Mouse (Mus musculus) CH12.LX (cell line): Measurements from ENCODE around the gene Bard1. TPM values are rescaled to one million over a fixed set of nuclear protein-coding genes. Genes with fewer than 3 reads are reported as not detected.

Experiments used
- DNase-seq: peaks from one replicate; pipeline ENCODE4 v3.0.0-alpha.2; 2013; ENCODE audit errors: extremely low read depth
- H3K27ac ChIP-seq: 2 replicates; pipeline ENCODE4 v1.5.1; 2012; ENCODE audit warnings: low read depth, mild to moderate bottlenecking, control low read depth, moderate library complexity; ENCODE audit not compliant: insufficient read depth
- H3K27me3 ChIP-seq: replicated peaks from 2 replicates; pipeline ENCODE3; 2012; ENCODE audit warnings: inconsistent platforms
- H3K36me3 ChIP-seq, 2 experiments: replicated peaks in 1 of 2; 2 replicates each; pipeline versions ENCODE3 to v1.6.1; 2012; ENCODE audit warnings: inconsistent platforms in 1 of 2, low read length in 1 of 2, mild to moderate bottlenecking in 1 of 2, mixed read lengths in 1 of 2, moderate library complexity in 1 of 2; ENCODE audit not compliant: control insufficient read depth in 1 of 2, insufficient read depth in 1 of 2
- H3K4me1 ChIP-seq, 2 experiments: 2 replicates each; pipeline ENCODE4 v1.6.1; 2012; ENCODE audit warnings: inconsistent platforms in 1 of 2, moderate library complexity in 1 of 2; ENCODE audit not compliant: insufficient read depth in 2 of 2, control insufficient read depth in 1 of 2
- H3K4me2 ChIP-seq: 2 replicates; pipeline ENCODE4 v1.6.1; 2012; ENCODE audit warnings: low read depth, mild to moderate bottlenecking, control low read depth; ENCODE audit not compliant: poor library complexity, insufficient read depth, severe bottlenecking
- H3K4me3 ChIP-seq, 3 experiments: fragments of 150-350 bp in 1 of 3; sonication (generic) in 1 of 3; replicated peaks in 1 of 3; 2 replicates each; pipeline versions ENCODE3 to v1.5.1; 2011 to 2012; ENCODE audit warnings: low read depth in 2 of 3, low read length in 2 of 3, mild to moderate bottlenecking in 2 of 3, moderate library complexity in 2 of 3, control low read depth in 1 of 3, improper control_type of control experiment in 1 of 3, inconsistent platforms in 1 of 3, mixed read lengths in 1 of 3; ENCODE audit not compliant: poor library complexity in 1 of 3
- H3K79me2 ChIP-seq: replicated peaks from 2 replicates; pipeline ENCODE4 v1.6.1; 2012; ENCODE audit warnings: mild to moderate bottlenecking, moderate library complexity; ENCODE audit not compliant: control insufficient read depth, poor library complexity, insufficient read depth, severe bottlenecking; ENCODE audit errors: extremely low read depth
- H3K9ac ChIP-seq: 2 replicates; pipeline ENCODE4 v1.6.1; 2012; ENCODE audit warnings: low read depth, mild to moderate bottlenecking, control low read depth, moderate library complexity; ENCODE audit not compliant: insufficient read depth
- H3K9me3 ChIP-seq: replicated peaks from 2 replicates; pipeline ENCODE3; 2012; ENCODE audit warnings: low read length, inconsistent platforms, mixed read lengths
- CHD1 ChIP-seq: IDR thresholded peaks from 2 replicates; pipeline ENCODE4 v1.6.1; 2012; ENCODE audit warnings: low read depth, low read length, improper control_type of control experiment, inconsistent platforms
- E2F4 ChIP-seq: IDR thresholded peaks from 2 replicates; pipeline ENCODE4 v1.6.1; 2011; ENCODE audit warnings: low read depth, low read length, improper control_type of control experiment; ENCODE audit not compliant: insufficient replicate concordance
- EP300 ChIP-seq: IDR thresholded peaks from 2 replicates; pipeline ENCODE4 v1.6.1; 2011; ENCODE audit warnings: low read length, improper control_type of control experiment
- HCFC1 ChIP-seq: IDR thresholded peaks from 2 replicates; pipeline ENCODE4 v1.6.1; 2012; ENCODE audit warnings: low read depth, mild to moderate bottlenecking, inconsistent platforms, low read length, improper control_type of control experiment
- JUN ChIP-seq: IDR thresholded peaks from 2 replicates; pipeline ENCODE4 v1.6.1; 2011; ENCODE audit warnings: low read depth, mild to moderate bottlenecking, low read length, improper control_type of control experiment, moderate library complexity; ENCODE audit not compliant: insufficient read depth
- JUND ChIP-seq: conservative IDR thresholded peaks from 2 replicates; pipeline ENCODE4 v1.6.1; 2011; ENCODE audit warnings: low read depth, low read length, improper control_type of control experiment
- MAFK ChIP-seq: IDR thresholded peaks from 2 replicates; pipeline ENCODE4 v1.6.1; 2011; ENCODE audit warnings: low read length, improper control_type of control experiment; ENCODE audit not compliant: insufficient replicate concordance
- MYC ChIP-seq: IDR thresholded peaks from 2 replicates; pipeline ENCODE4 v1.6.1; 2011; ENCODE audit warnings: low read depth, mild to moderate bottlenecking, improper control_type of control experiment, low read length
- NELFE ChIP-seq: IDR thresholded peaks from 2 replicates; pipeline ENCODE4 v1.6.1; 2011; ENCODE audit warnings: low read depth, low read length, improper control_type of control experiment
- NRF1 ChIP-seq: IDR thresholded peaks from 2 replicates; pipeline ENCODE4 v1.6.1; 2014; ENCODE audit warnings: low read depth, mild to moderate bottlenecking, inconsistent platforms, low read length, improper control_type of control experiment, moderate library complexity
- POLR2A ChIP-seq: IDR thresholded peaks from 2 replicates; pipeline ENCODE4 v1.6.1; 2011; ENCODE audit warnings: low read depth, mild to moderate bottlenecking, improper control_type of control experiment, low read length
- POLR2AphosphoS2 ChIP-seq: IDR thresholded peaks from 2 replicates; pipeline ENCODE4 v1.6.1; 2011; ENCODE audit warnings: low read depth, low read length, improper control_type of control experiment
- RCOR1 ChIP-seq: conservative IDR thresholded peaks from 2 replicates; pipeline ENCODE4 v1.6.1; 2012; ENCODE audit warnings: low read depth, mild to moderate bottlenecking, inconsistent platforms, low read length, improper control_type of control experiment
- SIN3A ChIP-seq: IDR thresholded peaks from 2 replicates; pipeline ENCODE4 v1.6.1; 2012; ENCODE audit warnings: low read length, improper control_type of control experiment, inconsistent platforms
- SMC3 ChIP-seq: IDR thresholded peaks from 2 replicates; pipeline ENCODE4 v1.6.1; 2011; ENCODE audit warnings: low read depth, low read length, improper control_type of control experiment
- TCF12 ChIP-seq: IDR thresholded peaks from 2 replicates; pipeline ENCODE4 v1.6.1; 2014; ENCODE audit warnings: low read depth, mild to moderate bottlenecking, inconsistent platforms, low read length, improper control_type of control experiment
- UBTF ChIP-seq: IDR thresholded peaks from 2 replicates; pipeline ENCODE4 v1.6.1; 2012; ENCODE audit warnings: low read depth, mild to moderate bottlenecking, inconsistent platforms, low read length, improper control_type of control experiment, moderate library complexity
- USF1 ChIP-seq: IDR thresholded peaks from 2 replicates; pipeline ENCODE4 v1.6.1; 2014; ENCODE audit warnings: low read depth, mild to moderate bottlenecking, inconsistent platforms, low read length, improper control_type of control experiment
- USF2 ChIP-seq: conservative IDR thresholded peaks from 2 replicates; pipeline ENCODE4 v1.6.1; 2011; ENCODE audit warnings: low read depth, low read length, improper control_type of control experiment
- ZC3H11A ChIP-seq: IDR thresholded peaks from 2 replicates; pipeline ENCODE4 v1.6.1; 2012; ENCODE audit warnings: low read depth, mild to moderate bottlenecking, inconsistent platforms, low read length, improper control_type of control experiment
- ZKSCAN1 ChIP-seq: IDR thresholded peaks from 2 replicates; pipeline ENCODE4 v1.6.1; 2012; ENCODE audit warnings: low read depth, inconsistent platforms, low read length, improper control_type of control experiment, borderline replicate concordance
- ZMIZ1 ChIP-seq: IDR thresholded peaks from 2 replicates; pipeline ENCODE4 v1.6.1; 2012; ENCODE audit warnings: low read depth, mild to moderate bottlenecking, inconsistent platforms, low read length, improper control_type of control experiment
- dilution Hi-C: fragments of 300-500 bp; cut with MboI; formaldehyde crosslinking; loops from 2 replicates; pipeline ENCODE4 v1.14.3; 2020; ENCODE audit warnings: low sequenced_read_pairs; ENCODE audit not compliant: extremely low pct_unique_long_range_greater_than_20kb, extremely low pct_ligation_motif_present
- in situ Hi-C: fragments of 300-500 bp; cut with MboI; formaldehyde crosslinking; loops from 3 replicates; pipeline ENCODE4 v1.14.3; 2019; ENCODE audit warnings: low sequenced_read_pairs, low pct_ligation_motif_present, low pct_unique_long_range_greater_than_20kb, mixed read lengths
- polyA plus RNA-seq: library from polyadenylated mRNA; unstranded; fragments of >175 nt; gene quantifications from 2 replicates; pipeline ENCODE4 v1.2.1, GENCODE M21; 2012; ENCODE audit warnings: low read depth; ENCODE audit not compliant: insufficient read length
- total RNA-seq, 2 experiments: library from RNA; depleted of rRNA; stranded (reverse); fragments of 300-350 nt in 1 of 2; fragments of >200 nt in 1 of 2; gene quantifications; 2 replicates each; pipeline ENCODE4 v1.2.3; 2012 to 2014

Bard1 gene
- total and polyA plus RNA-seq, 3 experiments, result 7.1 to 9.5 (median 8.8) TPM

GRCm38 (mm10) chr1:71095211-71095805, 7.6 kb downstream of the Bard1 start:
- Histone ChIP-seq H3K4me3 (no peak overlapping the region), H3K9ac (no peak overlapping the region), H3K36me3 (peaks cover 0 to 41% of the 10 kb centered on the region in 2 experiments), H3K4me1 (peaks cover 4 to 39% of the 10 kb centered on the region in 2 experiments), H3K9me3 (no peaks in the 10 kb centered on the region), H3K27me3 (no peaks in the 10 kb centered on the region), H3K4me2 (no peak overlapping the region), H3K27ac (no peak overlapping the region), H3K79me2 (peaks cover 43% of the 10 kb centered on the region)
- TF ChIP-seq MAFK (no peak), USF2 (no peak), ZMIZ1 (no peak), POLR2A (no peak), ZKSCAN1 (no peak), JUND (no peak), TCF12 (no peak), JUN (no peak), NRF1 (no peak), ZC3H11A (no peak), MYC (no peak), NELFE (no peak)
- in situ Hi-C loops, result no loop called here
- dilution Hi-C loops, result no loop called here
- DNase-seq, result no peak

GRCm38 (mm10) chr1:71075651-71076050, 27.3 kb downstream of the Bard1 start:
- dilution Hi-C loops, result no loop called here
- Histone ChIP-seq H3K4me1 (peaks cover 0 to 25% of the 10 kb centered on the region in 2 experiments; a peak in 2 of 4 replicates), H3K4me2 (no peak overlapping the region), H3K79me2 (no peaks in the 10 kb centered on the region), H3K27ac (no peak overlapping the region), H3K4me3 (no peak overlapping the region)
- TF ChIP-seq SIN3A (no peak), POLR2A (no peak), CHD1 (no peak), ZMIZ1 (no peak), TCF12 (no peak), UBTF (no peak), JUND (no peak), POLR2AphosphoS2 (no peak), HCFC1 (no peak), USF1 (no peak), RCOR1 (no peak), MYC (no peak), E2F4 (no peak), JUN (no peak), ZC3H11A (no peak), SMC3 (no peak), EP300 (no peak)
- TF ChIP-seq, all 38 proteins: peak for 0
- no peak overlapping the region for H3K9ac ChIP-seq
- in situ Hi-C loops, result no loop called here
- no peaks in the 10 kb centered on the region for H3K27me3 ChIP-seq
- no peaks in the 10 kb centered on the region for H3K9me3 ChIP-seq
- H3K36me3 ChIP-seq, result peaks cover 9 to 44% of the 10 kb centered on the region in 2 experiments
- no peak for DNase-seq
